Mouse (Mus musculus) liver, postnatal 0 days (tissue): ENCODE measurements at regions not wholly inside any gene's neighbourhood (a gene's known extent, or its start where the extent isn't known, plus 50 kb on each side); places are given as distances from the start of the nearest gene placed in this dataset.

Source experiments
- ATAC-seq: fragments of 200-750 bp; cut with Nextera tagmentation; 2 replicates; pipeline ENCODE4 v1.8.0; 2017; ENCODE audit warnings: mild to moderate bottlenecking, moderate library complexity
- DNase-seq: peaks from one replicate; pipeline ENCODE4 v3.0.0-alpha.2; 2016
- H3K27ac ChIP-seq: fragments of 300-500 bp; sonication (generic); 2 replicates; pipeline ENCODE4 v1.5.1; 2014; ENCODE audit warnings: antibody characterized with exemption, moderate library complexity, mild to moderate bottlenecking, low read depth
- H3K27me3 ChIP-seq: fragments of 300-500 bp; sonication (generic); 2 replicates; pipeline ENCODE4 v1.6.1; 2014; ENCODE audit warnings: low read length, control low read depth, mixed read lengths; ENCODE audit not compliant: insufficient read depth
- H3K36me3 ChIP-seq: fragments of 300-500 bp; sonication (generic); replicated peaks from 2 replicates; pipeline ENCODE4 v1.6.1; 2014; ENCODE audit warnings: mild to moderate bottlenecking, control low read depth, low read length, moderate library complexity, mixed read lengths; ENCODE audit not compliant: insufficient read depth
- H3K4me1 ChIP-seq: fragments of 300-500 bp; sonication (generic); 2 replicates; pipeline ENCODE4 v1.6.1; 2014; ENCODE audit warnings: antibody characterized with exemption, mild to moderate bottlenecking, control low read depth; ENCODE audit not compliant: insufficient read depth
- H3K4me2 ChIP-seq: fragments of 300-500 bp; sonication (generic); 2 replicates; pipeline ENCODE4 v1.6.1; 2014; ENCODE audit warnings: low read depth, mild to moderate bottlenecking, low read length, moderate library complexity, mixed read lengths
- H3K4me3 ChIP-seq: fragments of 300-500 bp; sonication (generic); 2 replicates; pipeline ENCODE4 v1.5.1; 2014; ENCODE audit warnings: low read depth, low read length
- H3K9ac ChIP-seq: fragments of 300-500 bp; sonication (generic); replicated peaks from 2 replicates; pipeline ENCODE4 v1.6.1; 2014; ENCODE audit warnings: mild to moderate bottlenecking, moderate library complexity
- H3K9me3 ChIP-seq: fragments of 300-500 bp; sonication (generic); 2 replicates; pipeline ENCODE4 v1.6.1; 2016; ENCODE audit warnings: mild to moderate bottlenecking, control low read depth, low read length, mixed read lengths
- CTCF ChIP-seq: sonication (generic); IDR thresholded peaks from 2 replicates; pipeline ENCODE4 v1.5.1; 2016; ENCODE audit warnings: antibody characterized with exemption, low read depth
- EP300 ChIP-seq: IDR thresholded peaks from 2 replicates; pipeline ENCODE4 v1.6.1; 2016; ENCODE audit warnings: antibody characterized with exemption, low read depth, mild to moderate bottlenecking
- WGBS: fragments of 180-500 bp; shearing (Covaris S2); extraction: QIAGEN DNeasy Blood & Tissue Kit; methylation state at CpG from one replicate; pipeline ENCODE4 v1.1.7; 2014; ENCODE audit not compliant: insufficient replicate concordance; 5-methylcytosine and 5-hydroxymethylcytosine counted together

GRCm38 (mm10) chr13:107244173-107244572 lies 222.2 kb upstream of the Kif2a start:
- Histone ChIP-seq H3K27ac (no peak overlapping the region), H3K9ac (no peak overlapping the region), H3K4me3 (no peak overlapping the region), H3K27me3 (no peaks in the 10 kb centered on the region), H3K36me3 (no peaks in the 10 kb centered on the region), H3K9me3 (no peaks in the 10 kb centered on the region), H3K4me1 (no peaks in the 10 kb centered on the region), H3K4me2 (no peak overlapping the region)
- ATAC-seq = no peak
- 28% methylated on average over 3 of the region's 3 CpGs for WGBS
- DNase-seq = no peak
- no peak for TF ChIP-seq EP300
- no peak for TF ChIP-seq CTCF

- Histone ChIP-seq H3K27ac (no peak overlapping the region), H3K4me2 (no peak overlapping the region), H3K4me1 (no peaks in the 10 kb centered on the region), H3K4me3 (no peak overlapping the region), H3K9me3 (no peaks in the 10 kb centered on the region), H3K27me3 (no peaks in the 10 kb centered on the region), H3K9ac (no peak overlapping the region), H3K36me3 (no peaks in the 10 kb centered on the region)
- TF ChIP-seq CTCF (no peak), EP300 (no peak)
- DNase-seq (no peak), ATAC-seq (no peak)
- WGBS = 53% methylated on average over 4 of the region's 4 CpGs
Observed at GRCm38 (mm10) chr13:107239035-107239387, 217.1 kb upstream of the Kif2a start.

GRCm38 (mm10) chr13:107238364-107239034 lies 216.6 kb upstream of the Kif2a start:
- TF ChIP-seq CTCF (no peak), EP300 (no peak)
- Histone ChIP-seq H3K9me3 (no peaks in the 10 kb centered on the region), H3K36me3 (no peaks in the 10 kb centered on the region), H3K9ac (no peak overlapping the region), H3K27ac (no peak overlapping the region), H3K27me3 (no peaks in the 10 kb centered on the region), H3K4me3 (no peak overlapping the region), H3K4me2 (no peak overlapping the region), H3K4me1 (no peaks in the 10 kb centered on the region)
- WGBS = 54% methylated on average over 9 of the region's 9 CpGs
- ATAC-seq (no peak), DNase-seq (no peak)

GRCm38 (mm10) chr13:107219456-107219855 lies 197.5 kb upstream of the Kif2a start:
- DNase-seq (no peak), ATAC-seq (no peak)
- Histone ChIP-seq H3K9ac (no peak overlapping the region), H3K9me3 (no peaks in the 10 kb centered on the region), H3K4me3 (no peak overlapping the region), H3K4me2 (no peak overlapping the region), H3K4me1 (no peaks in the 10 kb centered on the region), H3K27ac (no peak overlapping the region), H3K36me3 (no peaks in the 10 kb centered on the region), H3K27me3 (no peaks in the 10 kb centered on the region)
- 49% methylated on average over 5 of the region's 5 CpGs for WGBS
- TF ChIP-seq EP300 = no peak
- no peak for TF ChIP-seq CTCF

DNA sequence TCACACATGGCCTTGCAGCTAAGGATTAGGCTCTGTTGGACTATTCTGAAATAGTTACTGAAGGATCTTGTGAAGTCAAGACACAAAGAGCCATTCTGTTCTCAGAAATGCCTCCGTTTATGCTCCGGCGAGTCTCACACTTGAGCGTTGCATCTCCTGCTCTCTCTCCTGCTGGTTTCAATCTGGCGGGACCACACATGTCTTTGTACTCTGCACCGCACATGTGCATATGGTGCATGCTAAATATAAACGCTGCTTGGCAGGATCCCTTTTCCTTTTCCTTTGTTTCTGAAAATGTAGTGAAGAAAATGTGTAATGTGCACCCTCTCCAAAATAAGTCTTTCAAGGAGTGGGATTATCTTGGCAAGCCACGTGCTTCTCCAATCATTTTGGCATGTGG lies 196.4 kb upstream of the Kif2a start:
- Histone ChIP-seq H3K9me3 (no peaks in the 10 kb centered on the region), H3K4me2 (no peak overlapping the region), H3K4me1 (no peaks in the 10 kb centered on the region), H3K27me3 (no peaks in the 10 kb centered on the region), H3K4me3 (no peak overlapping the region), H3K27ac (no peak overlapping the region), H3K9ac (no peak overlapping the region), H3K36me3 (no peaks in the 10 kb centered on the region)
- WGBS = 80% methylated on average over 8 of the region's 8 CpGs
- ATAC-seq (no peak), DNase-seq (no peak)
- no peak for TF ChIP-seq EP300
- no peak for TF ChIP-seq CTCF

DNA sequence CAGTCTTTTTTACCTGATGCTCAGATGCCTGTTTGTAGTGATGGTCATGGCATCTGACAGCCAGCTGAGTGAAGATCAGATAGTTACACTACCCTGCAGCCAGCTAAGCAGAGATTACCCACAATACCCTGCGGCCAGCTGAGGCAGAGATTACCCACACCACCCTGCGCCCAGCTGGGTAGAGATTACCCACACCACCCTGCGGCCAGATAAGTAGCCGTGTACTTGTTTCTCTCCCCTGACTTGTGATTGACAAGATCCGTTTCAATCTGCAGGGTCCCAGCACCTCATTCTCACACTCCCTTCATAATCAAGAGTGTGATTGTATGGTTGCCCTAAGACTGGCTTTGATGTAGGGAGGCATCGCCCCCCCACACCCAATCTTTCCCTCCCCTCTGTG lies 195.9 kb upstream of the Kif2a start:
- H3K4me3 ChIP-seq = no peak overlapping the region
- ATAC-seq (no peak), DNase-seq (no peak)
- no peak overlapping the region for H3K9ac ChIP-seq
- TF ChIP-seq EP300 (no peak), CTCF (no peak)
- no peak overlapping the region for H3K27ac ChIP-seq
- no peak overlapping the region for H3K4me2 ChIP-seq
- H3K4me1 ChIP-seq = no peaks in the 10 kb centered on the region
- no peaks in the 10 kb centered on the region for H3K36me3 ChIP-seq
- no peaks in the 10 kb centered on the region for H3K27me3 ChIP-seq
- WGBS = 69% methylated on average over 6 of the region's 6 CpGs
- no peaks in the 10 kb centered on the region for H3K9me3 ChIP-seq

DNA sequence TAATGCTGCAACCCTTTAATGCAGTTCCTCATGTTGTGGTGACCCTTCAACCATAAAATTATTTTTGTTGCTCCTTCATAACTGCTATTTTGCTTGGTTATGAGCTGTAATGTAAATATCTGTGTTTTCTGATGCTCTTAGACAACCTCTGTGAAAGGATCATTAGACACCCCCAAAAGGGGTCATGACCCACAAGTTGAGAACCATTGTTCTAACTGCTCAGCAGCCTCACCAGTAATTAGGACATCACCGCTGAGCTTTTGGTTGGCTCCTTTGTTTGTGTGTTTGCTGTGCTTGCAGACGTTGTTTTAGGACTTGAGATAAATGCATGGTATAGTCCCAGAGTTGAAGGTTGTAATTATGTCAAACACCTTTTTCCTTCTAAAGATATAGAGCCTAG lies 191.4 kb upstream of the Kif2a start:
- no peaks in the 10 kb centered on the region for H3K9me3 ChIP-seq
- 40% methylated on average over 2 of the region's 2 CpGs for WGBS
- no peaks in the 10 kb centered on the region for H3K27me3 ChIP-seq
- DNase-seq = no peak
- no peak overlapping the region for H3K9ac ChIP-seq
- no peak overlapping the region for H3K27ac ChIP-seq
- no peaks in the 10 kb centered on the region for H3K4me1 ChIP-seq
- H3K36me3 ChIP-seq = no peaks in the 10 kb centered on the region
- TF ChIP-seq EP300 (no peak), CTCF (no peak)
- ATAC-seq = no peak
- H3K4me3 ChIP-seq = no peak overlapping the region
- no peak overlapping the region for H3K4me2 ChIP-seq
